Mouse (Mus musculus): ENCODE results near the gene Nxph1. TPM values are rescaled to one million over a fixed set of nuclear protein-coding genes. Genes with fewer than 3 reads are reported as not detected.
A peak's percentile ranks its signal among the peaks of the same experiment; 100 is the strongest.

Gene Nxph1
- polyA plus RNA-seq, 1 experiment from 2014 or later, result 3.1 TPM

DNA sequence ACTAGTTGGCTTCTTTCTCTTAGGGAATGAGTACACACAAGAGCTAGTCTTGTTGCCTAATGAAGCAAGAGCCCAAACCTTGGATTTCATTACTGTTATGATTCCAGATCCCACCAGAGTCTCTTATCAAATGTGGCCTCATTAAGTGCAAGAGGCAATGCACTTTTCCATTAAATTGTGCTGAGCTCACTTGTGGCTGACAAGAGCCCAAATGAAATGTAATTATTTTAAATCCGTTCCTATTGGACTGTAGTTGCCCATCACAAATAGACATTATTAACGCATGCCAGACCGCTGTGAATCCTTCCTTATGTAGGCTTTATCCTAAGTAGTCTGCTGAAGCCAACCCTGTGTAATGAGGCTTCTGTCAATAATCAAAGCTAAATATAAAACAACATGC lies 118.2 kb downstream of the Nxph1 start:
- Histone ChIP-seq H3K4me3 (ENCODE audit: low read depth, low read length) (no peak overlapping the region), H3K27ac (replicated peaks; ENCODE audit: low read depth, low read length) (no peak overlapping the region), H3K9me3 (ENCODE audit: control insufficient read depth, low read length) (no peaks in the 10 kb centered on the region), H3K4me2 (ENCODE audit: low read depth, low read length) (no peak overlapping the region), H3K9ac (ENCODE audit: low read depth, low read length) (no peak overlapping the region), H3K4me1 (ENCODE audit: control insufficient read depth, insufficient read depth, low read length) (no peaks in the 10 kb centered on the region; the same call in 1 of the 2 replicates), H3K36me3 (ENCODE audit: control insufficient read depth, insufficient read depth, low read length) (no peaks in the 10 kb centered on the region), H3K27me3 (replicated peaks; ENCODE audit: control insufficient read depth, insufficient read depth, low read length) (no peaks in the 10 kb centered on the region)
- WGBS, result 64% methylated on average over 3 of the region's 3 CpGs
- DNase-seq (ENCODE audit: low spot score) (peak; percentile 11), ATAC-seq (ENCODE audit: low read depth) (no peak; the same call in 1 of the 2 replicates)

DNA sequence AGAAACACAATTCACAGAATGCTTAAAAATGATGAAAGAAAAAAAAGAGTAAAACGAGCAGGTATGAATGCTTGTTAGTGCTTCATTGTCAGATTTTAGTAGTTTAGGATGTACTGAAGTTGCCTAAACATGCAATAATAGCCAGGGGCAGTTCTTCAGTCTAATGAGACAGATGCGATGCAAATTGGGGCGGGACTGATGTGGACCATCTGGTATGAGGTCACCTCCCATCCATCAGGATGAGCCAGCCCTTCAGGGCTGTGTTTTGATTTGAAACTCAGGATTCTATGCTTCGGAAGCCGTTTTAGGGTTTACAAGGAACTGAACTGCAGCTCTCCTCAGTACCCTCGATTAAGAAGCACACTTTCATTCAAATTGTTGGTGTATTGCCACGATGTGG lies 121.7 kb downstream of the Nxph1 start:
- DNase-seq (ENCODE audit: low spot score), result peak; percentile 29
- Histone ChIP-seq H3K27me3 (replicated peaks; ENCODE audit: control insufficient read depth, insufficient read depth, low read length) (no peaks in the 10 kb centered on the region), H3K27ac (replicated peaks; ENCODE audit: low read depth, low read length) (no peak overlapping the region), H3K9me3 (ENCODE audit: control insufficient read depth, low read length) (no peaks in the 10 kb centered on the region), H3K4me2 (ENCODE audit: low read depth, low read length) (no peak overlapping the region), H3K4me1 (ENCODE audit: control insufficient read depth, insufficient read depth, low read length) (peaks cover 3% of the 10 kb centered on the region), H3K36me3 (ENCODE audit: control insufficient read depth, insufficient read depth, low read length) (no peaks in the 10 kb centered on the region), H3K4me3 (ENCODE audit: low read depth, low read length) (no peak overlapping the region), H3K9ac (ENCODE audit: low read depth, low read length) (no peak overlapping the region)
- ATAC-seq (ENCODE audit: low read depth), result no peak
- 28% methylated on average over 7 of the region's 7 CpGs for WGBS

- no peaks in the 10 kb centered on the region for H3K27me3 ChIP-seq (replicated peaks; ENCODE audit: control insufficient read depth, insufficient read depth, low read length)
- peaks cover 3% of the 10 kb centered on the region; the same call in 1 of the 2 replicates for H3K4me1 ChIP-seq (ENCODE audit: control insufficient read depth, insufficient read depth, low read length)
- no peaks in the 10 kb centered on the region for H3K9me3 ChIP-seq (ENCODE audit: control insufficient read depth, low read length)
- H3K4me3 ChIP-seq (ENCODE audit: low read depth, low read length), result no peak overlapping the region
- ATAC-seq (ENCODE audit: low read depth) (no peak), DNase-seq (ENCODE audit: low spot score) (no peak)
- no peaks in the 10 kb centered on the region for H3K36me3 ChIP-seq (ENCODE audit: control insufficient read depth, insufficient read depth, low read length)
- 60% methylated on average over 2 of the region's 2 CpGs for WGBS
- no peak overlapping the region for H3K27ac ChIP-seq (replicated peaks; ENCODE audit: low read depth, low read length)
- no peak overlapping the region for H3K4me2 ChIP-seq (ENCODE audit: low read depth, low read length)
- H3K9ac ChIP-seq (ENCODE audit: low read depth, low read length), result no peak overlapping the region
Observed at GRCm38 (mm10) chr6:9076463-9076862, 128.2 kb downstream of the Nxph1 start.

GRCm38 (mm10) chr6:9077793-9078689 lies 129.8 kb downstream of the Nxph1 start:
- H3K27ac ChIP-seq (replicated peaks; ENCODE audit: low read depth, low read length), result no peak overlapping the region
- no peaks in the 10 kb centered on the region for H3K36me3 ChIP-seq (ENCODE audit: control insufficient read depth, insufficient read depth, low read length)
- H3K4me3 ChIP-seq (ENCODE audit: low read depth, low read length), result no peak overlapping the region
- 49% methylated on average over 4 of the region's 4 CpGs for WGBS
- H3K4me1 ChIP-seq (ENCODE audit: control insufficient read depth, insufficient read depth, low read length), result no peaks in the 10 kb centered on the region
- H3K9me3 ChIP-seq (ENCODE audit: control insufficient read depth, low read length), result no peaks in the 10 kb centered on the region
- DNase-seq (ENCODE audit: low spot score), result peak; percentile 87
- H3K27me3 ChIP-seq (replicated peaks; ENCODE audit: control insufficient read depth, insufficient read depth, low read length), result no peaks in the 10 kb centered on the region
- peak; percentile 76 for ATAC-seq (ENCODE audit: low read depth)
- no peak overlapping the region for H3K9ac ChIP-seq (ENCODE audit: low read depth, low read length)
- H3K4me2 ChIP-seq (ENCODE audit: low read depth, low read length), result no peak overlapping the region

- Histone ChIP-seq H3K9ac (ENCODE audit: low read depth, low read length) (no peak overlapping the region), H3K4me1 (ENCODE audit: control insufficient read depth, insufficient read depth, low read length) (no peaks in the 10 kb centered on the region), H3K4me3 (ENCODE audit: low read depth, low read length) (no peak overlapping the region), H3K36me3 (ENCODE audit: control insufficient read depth, insufficient read depth, low read length) (no peaks in the 10 kb centered on the region), H3K4me2 (ENCODE audit: low read depth, low read length) (no peak overlapping the region), H3K9me3 (ENCODE audit: control insufficient read depth, low read length) (no peaks in the 10 kb centered on the region), H3K27me3 (replicated peaks; ENCODE audit: control insufficient read depth, insufficient read depth, low read length) (no peaks in the 10 kb centered on the region), H3K27ac (replicated peaks; ENCODE audit: low read depth, low read length) (no peak overlapping the region)
- peak; percentile 29 for DNase-seq (ENCODE audit: low spot score)
- ATAC-seq (ENCODE audit: low read depth), result no peak
- 42% methylated on average over 3 of the region's 3 CpGs for WGBS
Observed at GRCm38 (mm10) chr6:9083851-9084250, 135.6 kb downstream of the Nxph1 start.

GRCm38 (mm10) chr6:9097345-9097744 lies 149.1 kb downstream of the Nxph1 start:
- no peak overlapping the region for H3K9ac ChIP-seq (ENCODE audit: low read depth, low read length)
- H3K4me2 ChIP-seq (ENCODE audit: low read depth, low read length), result no peak overlapping the region
- H3K36me3 ChIP-seq (ENCODE audit: control insufficient read depth, insufficient read depth, low read length), result no peaks in the 10 kb centered on the region
- no peak overlapping the region for H3K27ac ChIP-seq (replicated peaks; ENCODE audit: low read depth, low read length)
- no peak for DNase-seq (ENCODE audit: low spot score)
- ATAC-seq (ENCODE audit: low read depth), result no peak
- 79% methylated on average over 2 of the region's 2 CpGs for whole genome bisulfite sequencing
- H3K27me3 ChIP-seq (replicated peaks; ENCODE audit: control insufficient read depth, insufficient read depth, low read length), result no peaks in the 10 kb centered on the region
- H3K4me3 ChIP-seq (ENCODE audit: low read depth, low read length), result no peak overlapping the region
- no peaks in the 10 kb centered on the region for H3K4me1 ChIP-seq (ENCODE audit: control insufficient read depth, insufficient read depth, low read length)
- H3K9me3 ChIP-seq (ENCODE audit: control insufficient read depth, low read length), result no peaks in the 10 kb centered on the region

GRCm38 (mm10) chr6:9107366-9107765 lies 159.1 kb downstream of the Nxph1 start:
- H3K9ac ChIP-seq (ENCODE audit: low read depth, low read length), result no peak overlapping the region
- no peak overlapping the region for H3K27ac ChIP-seq (replicated peaks; ENCODE audit: low read depth, low read length)
- no peak for ATAC-seq (ENCODE audit: low read depth)
- no peaks in the 10 kb centered on the region for H3K27me3 ChIP-seq (replicated peaks; ENCODE audit: control insufficient read depth, insufficient read depth, low read length)
- H3K36me3 ChIP-seq (ENCODE audit: control insufficient read depth, insufficient read depth, low read length), result no peaks in the 10 kb centered on the region
- no peak for DNase-seq (ENCODE audit: low spot score)
- H3K4me3 ChIP-seq (ENCODE audit: low read depth, low read length), result no peak overlapping the region
- H3K4me1 ChIP-seq (ENCODE audit: control insufficient read depth, insufficient read depth, low read length), result no peaks in the 10 kb centered on the region
- H3K4me2 ChIP-seq (ENCODE audit: low read depth, low read length), result no peak overlapping the region
- H3K9me3 ChIP-seq (ENCODE audit: control insufficient read depth, low read length), result no peaks in the 10 kb centered on the region

DNA sequence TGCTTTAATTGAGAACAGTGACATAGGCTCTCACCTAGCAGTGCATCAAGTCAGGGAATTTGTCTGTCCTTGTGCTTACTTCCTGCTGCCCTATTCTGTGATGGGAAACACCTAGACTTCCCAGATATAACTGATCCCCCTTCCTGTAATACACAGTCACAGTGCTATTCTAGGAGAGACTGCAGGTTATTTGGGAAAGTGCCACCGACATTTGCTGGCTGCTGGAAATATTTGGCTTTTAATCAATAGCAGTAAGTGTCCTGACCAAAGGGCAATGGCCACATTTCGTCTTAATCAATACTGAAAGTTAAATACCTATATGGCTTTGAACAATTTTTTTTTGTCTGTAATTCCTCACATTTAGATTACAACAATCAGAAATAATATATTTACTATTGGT lies 170.9 kb downstream of the Nxph1 start:
- Histone ChIP-seq H3K4me3 (ENCODE audit: low read depth, low read length) (no peak overlapping the region), H3K4me1 (ENCODE audit: control insufficient read depth, insufficient read depth, low read length) (no peaks in the 10 kb centered on the region), H3K36me3 (ENCODE audit: control insufficient read depth, insufficient read depth, low read length) (no peaks in the 10 kb centered on the region), H3K4me2 (ENCODE audit: low read depth, low read length) (no peak overlapping the region), H3K27me3 (replicated peaks; ENCODE audit: control insufficient read depth, insufficient read depth, low read length) (no peaks in the 10 kb centered on the region), H3K9ac (ENCODE audit: low read depth, low read length) (no peak overlapping the region), H3K9me3 (ENCODE audit: control insufficient read depth, low read length) (no peaks in the 10 kb centered on the region), H3K27ac (replicated peaks; ENCODE audit: low read depth, low read length) (no peak overlapping the region)
- ATAC-seq (ENCODE audit: low read depth) (no peak), DNase-seq (ENCODE audit: low spot score) (no peak)
- 76% methylated on average over 2 of the region's 2 CpGs for WGBS

Data from embryonic facial prominence, embryonic 14.5 days (tissue).